Mouse (Mus musculus) CH12.LX (cell line): ENCODE data around the gene Phb2. TPM values are rescaled to one million over a fixed set of nuclear protein-coding genes. Genes with fewer than 3 reads are reported as not detected.

ENCODE experiments used
- DNase-seq: peaks from one replicate; pipeline ENCODE4 v3.0.0-alpha.2; 2013; ENCODE audit errors: extremely low read depth
- H3K27ac ChIP-seq: 2 replicates; pipeline ENCODE4 v1.5.1; 2012; ENCODE audit warnings: low read depth, mild to moderate bottlenecking, control low read depth, moderate library complexity; ENCODE audit not compliant: insufficient read depth
- H3K27me3 ChIP-seq: replicated peaks from 2 replicates; pipeline ENCODE3; 2012; ENCODE audit warnings: inconsistent platforms
- H3K36me3 ChIP-seq, 2 experiments: replicated peaks in 1 of 2; 2 replicates each; pipeline versions ENCODE3 to v1.6.1; 2012; ENCODE audit warnings: inconsistent platforms in 1 of 2, low read length in 1 of 2, mild to moderate bottlenecking in 1 of 2, mixed read lengths in 1 of 2, moderate library complexity in 1 of 2; ENCODE audit not compliant: control insufficient read depth in 1 of 2, insufficient read depth in 1 of 2
- H3K4me1 ChIP-seq, 2 experiments: 2 replicates each; pipeline ENCODE4 v1.6.1; 2012; ENCODE audit warnings: inconsistent platforms in 1 of 2, moderate library complexity in 1 of 2; ENCODE audit not compliant: insufficient read depth in 2 of 2, control insufficient read depth in 1 of 2
- H3K4me2 ChIP-seq: 2 replicates; pipeline ENCODE4 v1.6.1; 2012; ENCODE audit warnings: low read depth, mild to moderate bottlenecking, control low read depth; ENCODE audit not compliant: poor library complexity, insufficient read depth, severe bottlenecking
- H3K4me3 ChIP-seq, 3 experiments: fragments of 150-350 bp in 1 of 3; sonication (generic) in 1 of 3; replicated peaks in 1 of 3; 2 replicates each; pipeline versions ENCODE3 to v1.5.1; 2011 to 2012; ENCODE audit warnings: low read depth in 2 of 3, low read length in 2 of 3, mild to moderate bottlenecking in 2 of 3, moderate library complexity in 2 of 3, control low read depth in 1 of 3, improper control_type of control experiment in 1 of 3, inconsistent platforms in 1 of 3, mixed read lengths in 1 of 3; ENCODE audit not compliant: poor library complexity in 1 of 3
- H3K79me2 ChIP-seq: replicated peaks from 2 replicates; pipeline ENCODE4 v1.6.1; 2012; ENCODE audit warnings: mild to moderate bottlenecking, moderate library complexity; ENCODE audit not compliant: control insufficient read depth, poor library complexity, insufficient read depth, severe bottlenecking; ENCODE audit errors: extremely low read depth
- H3K9ac ChIP-seq: 2 replicates; pipeline ENCODE4 v1.6.1; 2012; ENCODE audit warnings: low read depth, mild to moderate bottlenecking, control low read depth, moderate library complexity; ENCODE audit not compliant: insufficient read depth
- H3K9me3 ChIP-seq: replicated peaks from 2 replicates; pipeline ENCODE3; 2012; ENCODE audit warnings: low read length, inconsistent platforms, mixed read lengths
- CTCF ChIP-seq, 2 experiments: IDR thresholded peaks in 1 of 2; conservative IDR thresholded peaks in 1 of 2; 2 replicates each; pipeline ENCODE4 v1.5.1; 2011 to 2012; ENCODE audit warnings: low read depth in 2 of 2, low read length in 2 of 2, improper control_type of control experiment in 1 of 2, inconsistent platforms in 1 of 2, mild to moderate bottlenecking in 1 of 2, moderate library complexity in 1 of 2
- E2F4 ChIP-seq: IDR thresholded peaks from 2 replicates; pipeline ENCODE4 v1.6.1; 2011; ENCODE audit warnings: low read depth, low read length, improper control_type of control experiment; ENCODE audit not compliant: insufficient replicate concordance
- ETS1 ChIP-seq: conservative IDR thresholded peaks from 2 replicates; pipeline ENCODE4 v1.6.1; 2012; ENCODE audit warnings: low read depth, mild to moderate bottlenecking, inconsistent platforms, low read length, improper control_type of control experiment, moderate library complexity
- GABPA ChIP-seq: IDR thresholded peaks from 2 replicates; pipeline ENCODE4 v1.6.1; 2012; ENCODE audit warnings: low read depth, low read length, improper control_type of control experiment, inconsistent platforms; ENCODE audit not compliant: insufficient replicate concordance
- JUN ChIP-seq: IDR thresholded peaks from 2 replicates; pipeline ENCODE4 v1.6.1; 2011; ENCODE audit warnings: low read depth, mild to moderate bottlenecking, low read length, improper control_type of control experiment, moderate library complexity; ENCODE audit not compliant: insufficient read depth
- JUND ChIP-seq: conservative IDR thresholded peaks from 2 replicates; pipeline ENCODE4 v1.6.1; 2011; ENCODE audit warnings: low read depth, low read length, improper control_type of control experiment
- KAT2A ChIP-seq: IDR thresholded peaks from 2 replicates; pipeline ENCODE4 v1.6.1; 2012; ENCODE audit warnings: low read length, improper control_type of control experiment, inconsistent platforms; ENCODE audit not compliant: insufficient replicate concordance
- MAFK ChIP-seq: IDR thresholded peaks from 2 replicates; pipeline ENCODE4 v1.6.1; 2011; ENCODE audit warnings: low read length, improper control_type of control experiment; ENCODE audit not compliant: insufficient replicate concordance
- MAX ChIP-seq: IDR thresholded peaks from 2 replicates; pipeline ENCODE4 v1.6.1; 2011; ENCODE audit warnings: low read length, improper control_type of control experiment
- MXI1 ChIP-seq: IDR thresholded peaks from 2 replicates; pipeline ENCODE4 v1.6.1; 2011; ENCODE audit warnings: mild to moderate bottlenecking, low read depth, low read length, improper control_type of control experiment
- MYC ChIP-seq: IDR thresholded peaks from 2 replicates; pipeline ENCODE4 v1.6.1; 2011; ENCODE audit warnings: low read depth, mild to moderate bottlenecking, improper control_type of control experiment, low read length
- NELFE ChIP-seq: IDR thresholded peaks from 2 replicates; pipeline ENCODE4 v1.6.1; 2011; ENCODE audit warnings: low read depth, low read length, improper control_type of control experiment
- POLR2A ChIP-seq: IDR thresholded peaks from 2 replicates; pipeline ENCODE4 v1.6.1; 2011; ENCODE audit warnings: low read depth, mild to moderate bottlenecking, improper control_type of control experiment, low read length
- RCOR1 ChIP-seq: conservative IDR thresholded peaks from 2 replicates; pipeline ENCODE4 v1.6.1; 2012; ENCODE audit warnings: low read depth, mild to moderate bottlenecking, inconsistent platforms, low read length, improper control_type of control experiment
- SIN3A ChIP-seq: IDR thresholded peaks from 2 replicates; pipeline ENCODE4 v1.6.1; 2012; ENCODE audit warnings: low read length, improper control_type of control experiment, inconsistent platforms
- TBP ChIP-seq: conservative IDR thresholded peaks from 2 replicates; pipeline ENCODE4 v1.6.1; 2011; ENCODE audit warnings: low read depth, low read length, improper control_type of control experiment
- TCF12 ChIP-seq: IDR thresholded peaks from 2 replicates; pipeline ENCODE4 v1.6.1; 2014; ENCODE audit warnings: low read depth, mild to moderate bottlenecking, inconsistent platforms, low read length, improper control_type of control experiment
- USF2 ChIP-seq: conservative IDR thresholded peaks from 2 replicates; pipeline ENCODE4 v1.6.1; 2011; ENCODE audit warnings: low read depth, low read length, improper control_type of control experiment
- ZC3H11A ChIP-seq: IDR thresholded peaks from 2 replicates; pipeline ENCODE4 v1.6.1; 2012; ENCODE audit warnings: low read depth, mild to moderate bottlenecking, inconsistent platforms, low read length, improper control_type of control experiment
- ZKSCAN1 ChIP-seq: IDR thresholded peaks from 2 replicates; pipeline ENCODE4 v1.6.1; 2012; ENCODE audit warnings: low read depth, inconsistent platforms, low read length, improper control_type of control experiment, borderline replicate concordance
- ZMIZ1 ChIP-seq: IDR thresholded peaks from 2 replicates; pipeline ENCODE4 v1.6.1; 2012; ENCODE audit warnings: low read depth, mild to moderate bottlenecking, inconsistent platforms, low read length, improper control_type of control experiment
- dilution Hi-C: fragments of 300-500 bp; cut with MboI; formaldehyde crosslinking; loops from 2 replicates; pipeline ENCODE4 v1.14.3; 2020; ENCODE audit warnings: low sequenced_read_pairs; ENCODE audit not compliant: extremely low pct_unique_long_range_greater_than_20kb, extremely low pct_ligation_motif_present
- in situ Hi-C: fragments of 300-500 bp; cut with MboI; formaldehyde crosslinking; loops from 3 replicates; pipeline ENCODE4 v1.14.3; 2019; ENCODE audit warnings: low sequenced_read_pairs, low pct_ligation_motif_present, low pct_unique_long_range_greater_than_20kb, mixed read lengths
- polyA plus RNA-seq: library from polyadenylated mRNA; unstranded; fragments of >175 nt; gene quantifications from 2 replicates; pipeline ENCODE4 v1.2.1, GENCODE M21; 2012; ENCODE audit warnings: low read depth; ENCODE audit not compliant: insufficient read length
- total RNA-seq, 2 experiments: library from RNA; depleted of rRNA; stranded (reverse); fragments of 300-350 nt in 1 of 2; fragments of >200 nt in 1 of 2; gene quantifications; 2 replicates each; pipeline ENCODE4 v1.2.3; 2012 to 2014

The Phb2 gene
- total and polyA plus RNA-seq, 3 experiments = 380 to 694 (median 440) TPM

DNA sequence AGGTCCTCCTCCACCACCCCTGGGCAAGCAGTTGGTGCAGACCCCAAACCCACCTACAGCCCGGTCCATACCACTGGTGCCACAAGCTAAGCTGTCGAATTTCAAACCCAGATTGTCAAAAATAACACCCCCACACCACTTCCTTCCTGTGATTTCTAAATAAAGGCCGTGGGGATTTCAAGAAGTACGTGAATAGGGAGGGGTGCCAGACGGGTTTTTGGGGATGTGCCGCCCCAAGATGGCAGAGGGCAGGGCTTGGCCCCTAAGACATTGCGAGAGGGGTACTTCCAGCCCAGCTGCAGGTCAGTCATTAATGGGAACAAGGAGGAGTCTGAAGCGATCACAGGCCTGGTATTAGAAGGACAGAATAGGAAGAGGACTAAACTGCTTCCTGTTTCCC, 11.4 kb downstream of the Phb2 start (continued):
- peak; percentile 45; the same call in 1 of the 2 replicates for TF ChIP-seq TCF12
- TF ChIP-seq JUND = no peak
- TF ChIP-seq MAFK = no peak
- 0 out of 2 replicates have a peak, but pooled peaks have one; percentile 45 for TF ChIP-seq SIN3A
- no peak for TF ChIP-seq USF2
- TF ChIP-seq JUN = no peak
- 0 out of 2 replicates have a peak, but pooled peaks have one; percentile 13 for TF ChIP-seq MYC
- TF ChIP-seq E2F4 = no peak
- no peak for TF ChIP-seq KAT2A
- TF ChIP-seq ZKSCAN1 = no peak
- no peak for TF ChIP-seq MXI1
- TF ChIP-seq MAX = no peak
- TF ChIP-seq ETS1 = peak; percentile 57
- no peak for TF ChIP-seq RCOR1
- TF ChIP-seq ZMIZ1 = no peak
- TF ChIP-seq ZC3H11A = no peak

DNA sequence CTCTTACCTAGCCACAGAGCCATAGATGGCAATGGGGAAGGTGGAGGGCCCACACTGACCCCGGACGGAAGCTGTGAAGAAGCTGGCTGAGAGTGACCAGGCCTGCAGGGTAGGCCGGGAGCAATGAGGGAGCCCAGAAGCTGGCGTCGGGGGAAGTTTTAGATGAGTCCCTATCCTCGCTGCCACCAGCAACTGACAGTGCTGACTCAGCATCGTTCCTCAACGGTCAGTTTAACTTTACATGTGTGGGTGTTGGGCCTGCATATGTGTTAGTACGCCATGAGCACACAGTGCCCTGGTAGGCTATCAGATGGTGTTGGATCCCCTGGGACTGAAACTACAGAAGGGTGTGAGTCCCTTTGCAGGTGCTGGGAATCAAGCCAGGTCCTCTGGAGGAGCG, 12.3 kb downstream of the Phb2 start:
- in situ Hi-C loops = no loop called here
- no peak for DNase-seq
- TF ChIP-seq ZC3H11A = no peak
- TF ChIP-seq MAFK = peak; percentile 94
- peak overlapping the region; percentile 94 for H3K27ac ChIP-seq
- no peak overlapping the region for H3K9ac ChIP-seq
- H3K4me1 ChIP-seq = peaks cover 56 to 87% of the 10 kb centered on the region in 2 experiments
- dilution Hi-C loops = no loop called here
- H3K4me3 ChIP-seq = peak overlapping the region in 1 of 3 experiments; percentile 17
- H3K79me2 ChIP-seq = peaks cover 18% of the 10 kb centered on the region
- no peak overlapping the region for H3K4me2 ChIP-seq
- H3K27me3 ChIP-seq = no peaks in the 10 kb centered on the region
- no peaks in the 10 kb centered on the region for H3K9me3 ChIP-seq
- H3K36me3 ChIP-seq = peaks cover 67 to 87% of the 10 kb centered on the region in 2 experiments

DNA sequence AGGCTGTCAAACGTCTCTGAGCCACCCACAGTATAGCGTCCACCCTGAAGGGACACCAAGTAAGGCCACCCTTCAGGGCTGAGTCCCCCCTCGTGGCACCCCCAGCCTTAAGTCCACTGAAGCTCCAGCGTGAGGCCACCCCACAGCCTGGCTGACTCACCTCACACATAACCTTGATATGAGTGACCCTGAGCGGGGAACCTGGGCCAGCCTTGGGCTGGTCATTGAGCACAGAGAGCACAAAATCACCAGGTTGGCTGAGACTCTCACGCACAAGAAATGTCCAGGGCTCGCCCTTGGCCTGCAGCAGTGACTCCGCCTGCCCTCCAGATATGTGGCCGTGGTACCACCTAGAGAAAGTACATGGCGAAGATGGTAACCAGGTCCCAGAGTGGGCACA, 16.5 kb downstream of the Phb2 start:
- Histone ChIP-seq H3K79me2 (peaks cover 36% of the 10 kb centered on the region), H3K4me1 (peaks cover 40 to 70% of the 10 kb centered on the region in 2 experiments), H3K9ac (peak overlapping the region; percentile 61; the same call in 1 of the 2 replicates), H3K36me3 (peaks cover 56 to 72% of the 10 kb centered on the region in 2 experiments), H3K4me3 (no peak overlapping the region), H3K27ac (peak overlapping the region; percentile 69), H3K9me3 (no peaks in the 10 kb centered on the region), H3K27me3 (no peaks in the 10 kb centered on the region), H3K4me2 (no peak overlapping the region)
- in situ Hi-C loops (no loop called here), dilution Hi-C loops (no loop called here)
- TF ChIP-seq GABPA (no peak), MYC (no peak), TBP (no peak), JUND (no peak), POLR2A (0 out of 2 replicates have a peak, but pooled peaks have one; percentile 10), CTCF (conservative IDR thresholded peaks at IDR 0.05 in 1 of 2, IDR thresholded peaks at IDR 0.05 in 1 of 2; ENCODE audit: low read depth in 2 of 2, low read length in 2 of 2) (no peak), TCF12 (no peak), NELFE (no peak)
- DNase-seq = no peak
